Mouse (Mus musculus) heart, postnatal 0 days (tissue): ENCODE data around the gene Slc16a4.

Experiments
- CTCF ChIP-seq: IDR thresholded peaks from 2 replicates; pipeline ENCODE4 v1.5.1; 2016; ENCODE audit warnings: antibody characterized with exemption, control low read depth, low read depth
- EP300 ChIP-seq: IDR thresholded peaks from 2 replicates; pipeline ENCODE4 v1.6.1; 2016; ENCODE audit warnings: antibody characterized with exemption, low read depth

- peak; percentile 94 for TF ChIP-seq CTCF
- TF ChIP-seq EP300, result no peak
Measured at GRCm38 (mm10) chr3:107273820-107274219, 17.2 kb upstream of the Slc16a4 start.
